Mouse (Mus musculus) midbrain, embryonic 14.5 days (tissue): ENCODE data around the gene Atf7ip2. TPM values are rescaled to one million over a fixed set of nuclear protein-coding genes. Genes with fewer than 3 reads are reported as not detected.
"Not testable (repeated sequence)": the region's sequence is repeated elsewhere in the genome, so short reads cannot be mapped to it uniquely, and the experiment has no call there.

Source experiments
- ATAC-seq: fragments of 200-750 bp; cut with Nextera tagmentation; 2 replicates; pipeline ENCODE4 v1.8.0; 2017; ENCODE audit warnings: moderate number of reproducible peaks, moderate library complexity; ENCODE audit not compliant: low FRiP score, low TSS enrichment
- DNase-seq: peaks from one replicate; pipeline ENCODE4 v3.0.0-alpha.2; 2015
- H3K27ac ChIP-seq: fragments of 300-500 bp; sonication (generic); replicated peaks from 2 replicates; pipeline ENCODE4 v1.5.1; 2014; ENCODE audit warnings: mild to moderate bottlenecking, low read depth, low read length, moderate library complexity
- H3K27me3 ChIP-seq: fragments of 300-500 bp; sonication (generic); 2 replicates; pipeline ENCODE4 v1.6.1; 2014; ENCODE audit warnings: low read length, control low read depth, mixed read lengths; ENCODE audit not compliant: control insufficient read depth, insufficient read depth
- H3K36me3 ChIP-seq: fragments of 300-500 bp; sonication (generic); 2 replicates; pipeline ENCODE4 v1.6.1; 2014; ENCODE audit warnings: low read length, control low read depth; ENCODE audit not compliant: control insufficient read depth, insufficient read depth
- H3K4me1 ChIP-seq: fragments of 300-500 bp; sonication (generic); 2 replicates; pipeline ENCODE4 v1.6.1; 2014; ENCODE audit warnings: mild to moderate bottlenecking, antibody characterized with exemption, low read length, control low read depth; ENCODE audit not compliant: control insufficient read depth, insufficient read depth
- H3K4me2 ChIP-seq: fragments of 300-500 bp; sonication (generic); 2 replicates; pipeline ENCODE4 v1.6.1; 2014; ENCODE audit warnings: mild to moderate bottlenecking, low read length, moderate library complexity
- H3K4me3 ChIP-seq: fragments of 300-500 bp; sonication (generic); replicated peaks from 2 replicates; pipeline ENCODE4 v1.5.1; 2014; ENCODE audit warnings: low read depth, low read length
- H3K9ac ChIP-seq: fragments of 300-500 bp; sonication (generic); replicated peaks from 2 replicates; pipeline ENCODE4 v1.6.1; 2014; ENCODE audit warnings: mild to moderate bottlenecking, low read length, moderate library complexity
- H3K9me3 ChIP-seq: fragments of 300-500 bp; sonication (generic); 2 replicates; pipeline ENCODE4 v1.6.1; 2016; ENCODE audit warnings: low read length, control low read depth, mixed read lengths; ENCODE audit not compliant: control insufficient read depth
- WGBS: fragments of 180-500 bp; shearing (Covaris S2); extraction: QIAGEN DNeasy Blood & Tissue Kit; methylation state at CpG from one replicate; pipeline ENCODE4 v1.1.7; 2014; 5-methylcytosine and 5-hydroxymethylcytosine counted together
- polyA plus RNA-seq: library from polyadenylated mRNA; unstranded; fragments of >200 nt; fragmentation: Nextera tagmentation; extraction: Ambion mirVana; gene quantifications from 2 replicates; pipeline ENCODE4 v1.2.1, GENCODE M21; 2014

The Atf7ip2 gene
- polyA plus RNA-seq, 1 experiment from 2014 or later, result 0.11 TPM

DNA sequence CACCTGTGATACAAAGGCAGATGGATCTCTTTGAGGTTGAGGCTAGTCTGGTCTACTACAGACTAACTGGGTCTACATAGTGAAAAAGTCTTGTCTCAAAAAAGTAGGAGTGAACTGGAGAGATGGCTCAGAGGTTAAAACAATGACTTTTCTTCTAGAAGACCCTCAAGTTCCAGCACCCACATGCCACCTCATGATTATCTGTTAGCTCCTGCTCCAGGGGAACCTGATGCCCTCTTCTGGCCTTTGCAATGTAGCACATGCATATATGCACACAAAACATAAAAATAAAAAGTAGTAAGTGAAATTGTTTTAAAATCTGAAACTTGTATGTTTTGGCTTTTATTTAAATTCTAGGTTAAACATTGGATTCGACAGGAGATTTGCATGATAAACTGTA is 16.3 kb downstream of the Atf7ip2 start:
- Histone ChIP-seq H3K4me3 (no peak overlapping the region), H3K27ac (no peak overlapping the region), H3K4me2 (no peak overlapping the region), H3K36me3 (no peaks in the 10 kb centered on the region), H3K9me3 (no peaks in the 10 kb centered on the region), H3K4me1 (no peaks in the 10 kb centered on the region), H3K27me3 (no peaks in the 10 kb centered on the region), H3K9ac (no peak overlapping the region)
- DNase-seq (no peak), ATAC-seq (no peak)
- WGBS, result 94% methylated on average over 1 of the region's 1 CpGs

DNA sequence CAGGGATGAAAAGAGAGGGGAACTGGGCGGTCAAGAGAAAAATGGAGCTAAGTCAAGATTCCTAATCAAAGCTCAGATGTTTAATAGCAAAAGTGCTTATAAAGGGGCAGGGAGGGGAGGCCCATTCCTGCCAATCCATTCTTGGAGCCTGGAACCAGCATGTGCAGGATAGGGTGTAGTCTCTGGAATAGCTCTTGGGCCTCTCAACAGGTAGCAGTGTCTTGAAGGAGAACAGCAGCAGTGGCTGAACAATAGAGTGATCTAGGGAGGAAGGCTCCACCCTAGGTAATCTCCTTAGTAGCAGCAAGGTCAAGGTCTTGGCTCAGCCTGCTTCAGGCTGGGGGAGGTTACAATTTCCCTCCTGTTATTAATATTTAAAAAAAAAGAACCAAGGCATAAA is 23.9 kb downstream of the Atf7ip2 start:
- H3K27ac ChIP-seq, ATAC-seq, DNase-seq, H3K4me2 ChIP-seq, H3K9me3 ChIP-seq, H3K27me3 ChIP-seq, H3K9ac ChIP-seq, H3K4me1 ChIP-seq, H3K36me3 ChIP-seq, H3K4me3 ChIP-seq: not testable (repeated sequence)
- 92% methylated on average over 1 of the region's 1 CpGs for WGBS

DNA sequence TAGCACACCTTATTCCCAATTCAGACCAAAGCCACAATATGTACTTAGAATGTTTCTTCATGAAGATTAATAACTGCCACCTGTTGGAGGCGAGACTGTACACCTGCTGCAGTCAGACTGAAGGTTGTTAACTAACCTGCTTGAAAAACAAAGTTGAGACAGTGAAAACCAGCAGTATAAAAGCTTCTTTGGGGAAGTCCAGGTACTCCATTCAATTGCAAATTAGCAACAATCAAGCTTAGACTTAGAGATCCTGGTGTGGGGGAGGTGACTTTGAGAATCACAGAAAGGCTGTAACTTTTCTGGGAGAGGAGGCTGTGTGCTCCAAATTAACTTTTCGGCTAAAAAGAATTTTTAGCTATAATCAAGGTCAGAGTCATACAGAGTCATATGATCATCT is 24.5 kb downstream of the Atf7ip2 start:
- H3K4me1 ChIP-seq, DNase-seq, H3K27me3 ChIP-seq, H3K9me3 ChIP-seq, H3K4me3 ChIP-seq, H3K36me3 ChIP-seq, H3K4me2 ChIP-seq, H3K27ac ChIP-seq, ATAC-seq, H3K9ac ChIP-seq: not testable (repeated sequence)
- WGBS, result 88% methylated on average over 2 of the region's 2 CpGs

DNA sequence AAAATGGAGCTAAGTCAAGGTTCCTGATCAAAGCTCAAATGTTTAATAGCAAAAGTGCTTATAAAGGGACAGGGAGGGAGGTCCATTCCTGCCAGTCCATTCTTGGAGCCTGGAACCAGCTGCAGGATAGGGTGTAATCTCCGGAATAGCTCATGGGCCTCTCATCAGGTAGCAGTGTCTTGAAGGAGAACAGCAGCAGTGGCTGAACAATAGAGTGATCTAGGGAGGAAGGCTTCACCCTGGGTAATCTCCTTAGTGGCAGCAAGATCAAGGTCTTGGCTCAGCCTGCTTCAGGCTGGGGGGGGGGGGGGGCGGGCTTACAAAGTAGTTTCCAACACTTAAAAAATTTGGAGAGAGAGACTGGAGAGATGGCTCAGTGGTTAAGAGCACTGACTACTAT is 34.8 kb downstream of the Atf7ip2 start:
- DNase-seq (no peak), ATAC-seq (no peak)
- Histone ChIP-seq H3K4me1 (no peaks in the 10 kb centered on the region), H3K4me3 (no peak overlapping the region), H3K36me3 (no peaks in the 10 kb centered on the region), H3K9me3 (no peaks in the 10 kb centered on the region), H3K4me2 (no peak overlapping the region), H3K27ac (no peak overlapping the region), H3K27me3 (no peaks in the 10 kb centered on the region), H3K9ac (no peak overlapping the region)
- WGBS, result 13% methylated on average over 2 of the region's 2 CpGs

DNA sequence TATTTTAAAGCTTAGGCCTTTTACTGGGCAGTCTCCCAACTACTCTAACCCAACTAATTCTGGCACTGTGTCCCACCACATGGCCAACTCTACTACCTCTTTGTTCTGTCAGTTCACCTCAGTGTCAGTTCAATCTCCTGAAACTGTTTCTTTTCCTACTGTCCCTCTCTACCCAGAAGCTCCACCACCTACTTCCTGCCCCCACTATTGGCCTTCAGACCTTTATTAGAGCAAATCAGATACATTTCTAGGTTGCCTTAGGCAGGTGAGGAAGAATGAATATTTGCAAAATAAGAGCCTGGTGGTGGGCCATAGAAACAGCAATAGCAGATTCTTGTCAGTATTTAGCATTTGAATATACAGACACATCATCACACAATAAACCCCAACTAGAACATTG is 44.1 kb downstream of the Atf7ip2 start:
- ATAC-seq (no peak), DNase-seq (no peak)
- Histone ChIP-seq H3K9me3 (no peaks in the 10 kb centered on the region), H3K4me3 (no peak overlapping the region), H3K9ac (no peak overlapping the region), H3K4me1 (no peaks in the 10 kb centered on the region), H3K27ac (no peak overlapping the region), H3K4me2 (no peak overlapping the region), H3K36me3 (no peaks in the 10 kb centered on the region), H3K27me3 (no peaks in the 10 kb centered on the region)

DNA sequence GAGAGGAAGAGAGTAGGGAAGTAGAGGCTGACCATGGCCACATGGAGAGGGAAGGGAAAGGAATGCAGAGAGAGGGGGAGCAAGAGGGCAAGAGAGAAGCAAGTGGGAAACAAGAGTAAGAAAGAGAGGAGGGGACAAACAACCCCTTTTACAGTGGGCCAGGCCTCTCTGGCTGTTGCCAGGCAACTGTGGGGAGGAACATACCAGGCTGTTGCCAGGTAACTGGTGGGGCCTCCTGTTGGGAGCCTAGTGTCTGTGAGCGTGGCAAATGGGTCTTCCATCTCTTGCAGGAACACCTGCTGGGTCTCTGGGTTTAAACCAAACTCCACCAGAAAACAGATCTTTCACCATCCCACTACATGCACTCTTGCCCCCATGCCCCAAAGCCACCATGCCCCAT is 61.5 kb downstream of the Atf7ip2 start:
- Histone ChIP-seq H3K36me3 (no peaks in the 10 kb centered on the region), H3K9me3 (no peaks in the 10 kb centered on the region), H3K27me3 (no peaks in the 10 kb centered on the region), H3K27ac (no peak overlapping the region), H3K9ac (no peak overlapping the region), H3K4me1 (no peaks in the 10 kb centered on the region), H3K4me2 (no peak overlapping the region), H3K4me3 (no peak overlapping the region)
- DNase-seq (peak; percentile 13), ATAC-seq (no peak)
- whole genome bisulfite sequencing, result 0% methylated on average over 1 of the region's 1 CpGs

DNA sequence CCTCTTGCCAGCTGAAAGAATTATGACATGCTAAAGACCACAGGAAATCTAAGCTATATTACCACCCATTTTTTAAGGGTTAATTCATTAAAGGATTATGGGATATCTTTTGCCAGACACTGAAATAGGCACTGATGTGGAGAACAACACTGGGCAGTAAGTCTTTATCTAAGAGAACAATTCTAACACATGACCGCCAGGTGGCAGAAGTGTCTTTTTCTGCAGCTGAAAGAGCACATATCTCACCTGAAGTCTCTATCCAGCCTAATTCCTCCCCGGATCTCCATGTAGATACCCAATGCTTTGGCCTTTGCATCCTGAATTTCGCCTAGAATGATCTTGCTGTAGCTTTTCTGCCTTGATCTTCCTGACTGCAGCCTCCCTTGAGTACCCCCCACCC is 79.7 kb downstream of the Atf7ip2 start:
- Histone ChIP-seq H3K36me3 (no peaks in the 10 kb centered on the region), H3K9ac (no peak overlapping the region), H3K4me3 (no peak overlapping the region), H3K27me3 (no peaks in the 10 kb centered on the region), H3K4me2 (no peak overlapping the region), H3K9me3 (peaks cover 18% of the 10 kb centered on the region), H3K27ac (no peak overlapping the region), H3K4me1 (no peaks in the 10 kb centered on the region)
- WGBS, result 45% methylated on average over 3 of the region's 3 CpGs
- DNase-seq (peak; percentile 68), ATAC-seq (no peak)

DNA sequence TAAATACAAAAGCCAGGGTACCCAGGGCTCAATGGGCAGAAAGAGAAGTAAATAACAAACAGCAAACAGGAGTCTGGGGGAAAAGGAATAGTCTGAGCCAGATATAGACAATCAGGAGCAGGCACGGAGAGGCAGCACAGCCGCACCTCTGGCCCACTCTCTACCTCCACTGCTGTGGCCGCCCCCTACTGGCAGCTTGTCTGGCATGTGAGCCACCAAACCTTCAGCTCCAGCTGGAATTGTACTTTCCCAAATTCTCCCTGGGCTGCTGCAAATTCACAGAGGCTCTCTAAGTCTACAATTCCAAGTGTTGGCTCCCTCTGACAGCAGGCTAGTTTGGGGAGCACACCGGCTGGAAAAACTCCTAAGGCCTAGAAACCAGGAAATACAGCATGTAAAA is 82.0 kb downstream of the Atf7ip2 start:
- Histone ChIP-seq H3K9me3 (peaks cover 18% of the 10 kb centered on the region), H3K36me3 (no peaks in the 10 kb centered on the region), H3K4me2 (no peak overlapping the region), H3K4me3 (no peak overlapping the region), H3K9ac (no peak overlapping the region), H3K27ac (no peak overlapping the region), H3K4me1 (no peaks in the 10 kb centered on the region), H3K27me3 (no peaks in the 10 kb centered on the region)
- 74% methylated on average over 4 of the region's 4 CpGs for WGBS
- ATAC-seq, result no peak
- DNase-seq, result no peak

DNA sequence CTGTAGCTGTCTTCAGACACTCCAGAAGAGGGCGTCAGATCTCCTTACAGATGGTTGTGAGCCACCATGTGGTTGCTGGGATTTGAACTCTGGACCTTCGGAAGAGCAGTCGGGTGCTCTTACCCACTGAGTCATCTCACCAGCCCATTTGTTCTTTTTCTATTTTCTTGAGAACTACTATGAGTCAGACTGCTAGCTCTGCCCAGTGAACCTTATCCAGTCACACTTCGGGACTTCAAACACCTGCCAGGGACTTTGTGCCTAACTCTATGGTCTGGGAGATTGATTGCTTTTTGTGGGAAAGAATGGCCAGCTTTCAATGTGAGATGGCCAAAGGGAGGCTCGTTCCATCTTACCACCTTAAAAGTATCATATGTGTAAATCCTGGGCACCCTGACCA is 84.3 kb downstream of the Atf7ip2 start:
- not testable (repeated sequence) for H3K4me3 ChIP-seq, H3K27me3 ChIP-seq, H3K4me1 ChIP-seq, ATAC-seq, DNase-seq, H3K9ac ChIP-seq, H3K36me3 ChIP-seq, H3K4me2 ChIP-seq, H3K27ac ChIP-seq
- peaks cover 18% of the 10 kb centered on the region for H3K9me3 ChIP-seq
- WGBS, result 88% methylated on average over 5 of the region's 5 CpGs
